Mouse (Mus musculus) lung, embryonic 15.5 days (tissue): ENCODE data around the gene Vps37c. TPM values are rescaled to one million over a fixed set of nuclear protein-coding genes. Genes with fewer than 3 reads are reported as not detected.

Source experiments
- ATAC-seq: fragments of 200-750 bp; cut with Nextera tagmentation; 2 replicates; pipeline ENCODE4 v1.8.0; 2017; ENCODE audit warnings: moderate number of reproducible peaks, borderline replicate concordance; ENCODE audit not compliant: low FRiP score, low TSS enrichment; ENCODE audit errors: extremely low read depth
- H3K27ac ChIP-seq: fragments of 300-500 bp; sonication (generic); 2 replicates; pipeline ENCODE4 v1.5.1; 2015; ENCODE audit warnings: moderate library complexity, mild to moderate bottlenecking, inconsistent platforms
- H3K27me3 ChIP-seq: fragments of 300-500 bp; sonication (generic); 2 replicates; pipeline ENCODE4 v1.6.1; 2015; ENCODE audit warnings: inconsistent platforms
- H3K36me3 ChIP-seq: fragments of 300-500 bp; sonication (generic); 2 replicates; pipeline ENCODE4 v1.6.1; 2015; ENCODE audit warnings: inconsistent platforms
- H3K4me1 ChIP-seq: fragments of 300-500 bp; sonication (generic); 2 replicates; pipeline ENCODE4 v1.6.1; 2015; ENCODE audit warnings: inconsistent platforms
- H3K4me2 ChIP-seq: fragments of 300-500 bp; sonication (generic); 2 replicates; pipeline ENCODE4 v1.6.1; 2015; ENCODE audit warnings: inconsistent platforms, mild to moderate bottlenecking, moderate library complexity
- H3K4me3 ChIP-seq: fragments of 300-500 bp; sonication (generic); 2 replicates; pipeline ENCODE4 v1.5.1; 2015; ENCODE audit warnings: mild to moderate bottlenecking, inconsistent platforms
- H3K9ac ChIP-seq: fragments of 300-500 bp; sonication (generic); 2 replicates; pipeline ENCODE4 v1.6.1; 2015; ENCODE audit warnings: inconsistent platforms
- H3K9me3 ChIP-seq: fragments of 300-500 bp; sonication (generic); 2 replicates; pipeline ENCODE4 v1.6.1; 2016; ENCODE audit warnings: inconsistent platforms
- WGBS: fragments of 180-500 bp; shearing (Covaris S2); methylation state at CpG from one replicate; pipeline ENCODE4 v1.1.7; 2015; 5-methylcytosine and 5-hydroxymethylcytosine counted together
- polyA plus RNA-seq: library from polyadenylated mRNA; unstranded; fragments of >200 nt; fragmentation: Nextera tagmentation; extraction: Ambion mirVana; gene quantifications from 2 replicates; pipeline ENCODE4 v1.2.1, GENCODE M21; 2015

Vps37c gene
- polyA plus RNA-seq, 1 experiment from 2014 or later: 33.4 TPM

- no peak overlapping the region for H3K4me3 ChIP-seq
- H3K4me1 ChIP-seq: peaks cover 27% of the 10 kb centered on the region
- H3K4me2 ChIP-seq: no peak overlapping the region
- H3K9me3 ChIP-seq: no peaks in the 10 kb centered on the region
- no peaks in the 10 kb centered on the region for H3K27me3 ChIP-seq
- no peak overlapping the region for H3K9ac ChIP-seq
- ATAC-seq: no peak
- 91% methylated on average over 4 of the region's 4 CpGs for WGBS
- H3K27ac ChIP-seq: no peak overlapping the region
- no peaks in the 10 kb centered on the region for H3K36me3 ChIP-seq
Measured at GRCm38 (mm10) chr19:10691121-10691520, 2.6 kb downstream of the Vps37c start.

GRCm38 (mm10) chr19:10691660-10692059 lies 3.1 kb downstream of the Vps37c start:
- peaks cover 27% of the 10 kb centered on the region for H3K4me1 ChIP-seq
- no peak overlapping the region for H3K4me2 ChIP-seq
- ATAC-seq: no peak
- no peak overlapping the region for H3K4me3 ChIP-seq
- H3K9ac ChIP-seq: no peak overlapping the region
- H3K36me3 ChIP-seq: no peaks in the 10 kb centered on the region
- no peaks in the 10 kb centered on the region for H3K27me3 ChIP-seq
- WGBS: 62% methylated on average over 3 of the region's 3 CpGs
- H3K27ac ChIP-seq: no peak overlapping the region
- H3K9me3 ChIP-seq: no peaks in the 10 kb centered on the region

DNA sequence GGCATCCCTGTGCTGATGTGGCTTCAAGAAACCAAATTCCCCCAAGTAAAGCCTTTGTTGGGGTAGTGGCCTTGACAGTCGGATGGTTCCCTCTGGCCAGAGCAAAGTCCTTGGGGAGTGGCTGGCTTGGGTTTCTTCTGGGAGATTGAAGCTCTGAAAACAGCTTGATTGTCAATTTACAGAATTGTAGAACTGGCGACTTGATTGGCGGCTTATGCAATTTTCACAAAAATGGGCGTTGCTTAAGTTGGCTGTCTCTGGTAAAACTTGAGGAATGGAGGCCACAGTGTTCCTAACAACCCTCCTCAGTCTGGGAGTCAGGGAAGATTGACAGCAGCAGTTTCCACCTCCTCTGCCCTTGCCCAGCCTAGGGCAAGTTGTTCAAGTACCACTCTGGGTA lies 3.8 kb downstream of the Vps37c start:
- H3K4me3 ChIP-seq: no peak overlapping the region
- peaks cover 33% of the 10 kb centered on the region for H3K4me1 ChIP-seq
- 93% methylated on average over 4 of the region's 4 CpGs for WGBS
- no peak overlapping the region for H3K9ac ChIP-seq
- H3K4me2 ChIP-seq: no peak overlapping the region
- H3K9me3 ChIP-seq: no peaks in the 10 kb centered on the region
- H3K27ac ChIP-seq: no peak overlapping the region
- no peak for ATAC-seq
- no peaks in the 10 kb centered on the region for H3K36me3 ChIP-seq
- H3K27me3 ChIP-seq: no peaks in the 10 kb centered on the region

GRCm38 (mm10) chr19:10693926-10694682 lies 5.6 kb downstream of the Vps37c start:
- peaks cover 44% of the 10 kb centered on the region for H3K4me1 ChIP-seq
- no peak overlapping the region for H3K4me3 ChIP-seq
- H3K9me3 ChIP-seq: no peaks in the 10 kb centered on the region
- no peaks in the 10 kb centered on the region for H3K36me3 ChIP-seq
- H3K4me2 ChIP-seq: no peak overlapping the region
- no peaks in the 10 kb centered on the region for H3K27me3 ChIP-seq
- ATAC-seq: no peak
- no peak overlapping the region for H3K9ac ChIP-seq
- H3K27ac ChIP-seq: no peak overlapping the region
- 78% methylated on average over 10 of the region's 10 CpGs for WGBS

- no peak overlapping the region for H3K4me2 ChIP-seq
- H3K4me1 ChIP-seq: peaks cover 42% of the 10 kb centered on the region
- H3K9ac ChIP-seq: no peak overlapping the region
- no peak overlapping the region for H3K4me3 ChIP-seq
- WGBS: 52% methylated on average over 7 of the region's 7 CpGs
- H3K36me3 ChIP-seq: no peaks in the 10 kb centered on the region
- peak overlapping the region; percentile 36; the same call in 1 of the 2 replicates for H3K27ac ChIP-seq
- no peak for ATAC-seq
- no peaks in the 10 kb centered on the region for H3K9me3 ChIP-seq
- no peaks in the 10 kb centered on the region for H3K27me3 ChIP-seq
Measured at GRCm38 (mm10) chr19:10695801-10696200, 7.3 kb downstream of the Vps37c start.

DNA sequence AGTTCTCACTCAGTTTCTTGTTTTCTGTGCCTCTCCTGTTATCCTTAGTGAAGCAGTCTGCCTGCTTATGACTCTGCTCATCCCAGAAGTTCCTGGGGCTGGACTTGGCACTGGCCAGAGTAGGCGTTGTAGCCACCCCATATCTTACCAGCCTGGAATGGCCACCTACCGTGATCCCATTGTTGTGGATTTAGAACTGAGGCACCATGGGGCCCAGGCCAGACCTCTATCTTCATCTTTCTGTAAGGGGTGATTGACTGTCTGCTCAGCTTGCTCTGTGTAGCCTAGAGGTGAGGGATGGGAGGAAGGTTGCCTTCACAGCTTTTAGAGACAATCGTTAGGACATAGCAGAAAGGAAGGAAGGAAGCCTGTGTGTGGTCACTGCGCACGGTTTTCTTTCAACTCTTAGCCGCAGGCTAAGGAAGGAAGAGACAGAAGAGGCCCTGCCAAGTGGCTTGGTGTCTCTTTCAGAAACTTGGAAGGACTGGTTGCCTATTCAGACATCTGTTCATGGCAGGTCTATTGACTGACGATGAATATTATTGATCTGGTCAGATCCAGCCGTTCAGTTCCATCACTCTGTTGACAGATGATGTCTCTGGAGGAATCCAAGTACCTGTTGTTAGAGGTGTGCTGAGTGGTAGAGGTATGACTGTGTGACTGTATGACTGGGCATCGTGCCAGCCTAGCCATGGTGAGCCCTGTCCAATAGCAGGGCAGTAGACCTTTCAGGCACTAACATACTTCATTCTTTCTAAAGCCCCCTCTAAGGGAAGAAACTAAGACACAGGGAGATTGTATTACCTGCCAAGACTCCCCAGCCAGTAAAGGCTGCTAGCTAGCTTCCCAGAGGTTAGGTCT lies 9.8 kb downstream of the Vps37c start:
- Histone ChIP-seq H3K36me3 (no peaks in the 10 kb centered on the region), H3K9me3 (no peaks in the 10 kb centered on the region), H3K27me3 (no peaks in the 10 kb centered on the region), H3K4me2 (no peak overlapping the region), H3K27ac (peak overlapping the region; percentile 76), H3K9ac (no peak overlapping the region), H3K4me1 (peaks cover 48% of the 10 kb centered on the region), H3K4me3 (no peak overlapping the region)
- 54% methylated on average over 9 of the region's 9 CpGs for WGBS
- ATAC-seq: no peak

GRCm38 (mm10) chr19:10699851-10700250 lies 11.3 kb downstream of the Vps37c start:
- Histone ChIP-seq H3K36me3 (no peaks in the 10 kb centered on the region), H3K4me2 (no peak overlapping the region; the same call in 1 of the 2 replicates), H3K27me3 (no peaks in the 10 kb centered on the region), H3K9me3 (no peaks in the 10 kb centered on the region), H3K4me1 (peaks cover 48% of the 10 kb centered on the region), H3K27ac (peak overlapping the region; percentile 76), H3K9ac (no peak overlapping the region), H3K4me3 (no peak overlapping the region)
- 24% methylated on average over 9 of the region's 9 CpGs for WGBS
- ATAC-seq: peak; percentile 19; the same call in 1 of the 2 replicates

DNA sequence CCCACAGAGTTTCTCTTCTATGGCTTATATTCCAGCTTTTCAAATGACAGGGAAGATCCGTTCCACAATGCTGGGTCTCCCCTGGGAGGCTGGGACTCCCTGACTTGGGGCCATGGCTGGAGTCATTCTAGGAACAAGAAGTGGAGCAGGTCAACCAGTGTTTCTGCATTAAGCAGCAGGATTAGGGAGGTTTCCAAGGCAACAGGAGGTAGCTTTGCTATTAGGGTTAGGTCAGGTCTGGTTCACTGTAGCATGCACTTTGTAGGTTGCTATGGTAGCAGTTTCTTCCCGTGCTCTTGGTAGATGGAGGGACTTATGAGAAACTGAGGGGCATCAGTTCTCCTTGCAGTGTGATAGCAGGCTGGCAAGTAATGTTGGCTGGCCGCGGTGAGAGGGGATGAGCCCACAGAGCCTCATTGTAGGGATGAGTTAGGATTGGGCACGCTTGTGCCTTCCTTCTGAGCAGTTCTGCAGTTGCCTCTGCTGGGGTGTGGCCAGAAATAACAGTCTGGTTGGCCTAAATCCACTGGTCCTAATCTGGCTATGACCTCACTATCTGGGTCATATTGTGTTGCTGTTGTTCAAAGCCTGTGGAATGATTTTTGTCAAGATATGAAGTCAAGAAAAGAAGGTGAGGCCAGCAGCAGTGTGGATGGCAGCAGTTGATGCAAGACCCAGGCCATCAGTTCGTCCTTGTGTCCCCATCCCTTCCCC lies 12.6 kb downstream of the Vps37c start:
- Histone ChIP-seq H3K4me2 (no peak overlapping the region), H3K9me3 (no peaks in the 10 kb centered on the region), H3K4me3 (no peak overlapping the region), H3K27ac (no peak overlapping the region), H3K4me1 (peaks cover 44% of the 10 kb centered on the region), H3K27me3 (no peaks in the 10 kb centered on the region), H3K36me3 (no peaks in the 10 kb centered on the region), H3K9ac (no peak overlapping the region)
- ATAC-seq: no peak
- WGBS: 61% methylated on average over 6 of the region's 6 CpGs

- Histone ChIP-seq H3K4me3 (no peak overlapping the region), H3K36me3 (peaks cover 5% of the 10 kb centered on the region; the same call in 1 of the 2 replicates), H3K27me3 (no peaks in the 10 kb centered on the region), H3K4me1 (peaks cover 41% of the 10 kb centered on the region), H3K27ac (no peak overlapping the region), H3K9me3 (no peaks in the 10 kb centered on the region), H3K9ac (no peak overlapping the region), H3K4me2 (no peak overlapping the region)
- WGBS: 72% methylated on average over 8 of the region's 8 CpGs
- ATAC-seq: no peak
Measured at GRCm38 (mm10) chr19:10702125-10702524, 13.6 kb downstream of the Vps37c start.

GRCm38 (mm10) chr19:10703470-10703869 lies 14.9 kb downstream of the Vps37c start:
- no peaks in the 10 kb centered on the region for H3K27me3 ChIP-seq
- 83% methylated on average over 8 of the region's 8 CpGs for WGBS
- ATAC-seq: no peak
- peaks cover 17% of the 10 kb centered on the region; the same call in 1 of the 2 replicates for H3K36me3 ChIP-seq
- no peak overlapping the region for H3K4me2 ChIP-seq
- H3K9me3 ChIP-seq: no peaks in the 10 kb centered on the region
- no peak overlapping the region for H3K9ac ChIP-seq
- no peak overlapping the region for H3K4me3 ChIP-seq
- H3K27ac ChIP-seq: no peak overlapping the region
- H3K4me1 ChIP-seq: peaks cover 28% of the 10 kb centered on the region

DNA sequence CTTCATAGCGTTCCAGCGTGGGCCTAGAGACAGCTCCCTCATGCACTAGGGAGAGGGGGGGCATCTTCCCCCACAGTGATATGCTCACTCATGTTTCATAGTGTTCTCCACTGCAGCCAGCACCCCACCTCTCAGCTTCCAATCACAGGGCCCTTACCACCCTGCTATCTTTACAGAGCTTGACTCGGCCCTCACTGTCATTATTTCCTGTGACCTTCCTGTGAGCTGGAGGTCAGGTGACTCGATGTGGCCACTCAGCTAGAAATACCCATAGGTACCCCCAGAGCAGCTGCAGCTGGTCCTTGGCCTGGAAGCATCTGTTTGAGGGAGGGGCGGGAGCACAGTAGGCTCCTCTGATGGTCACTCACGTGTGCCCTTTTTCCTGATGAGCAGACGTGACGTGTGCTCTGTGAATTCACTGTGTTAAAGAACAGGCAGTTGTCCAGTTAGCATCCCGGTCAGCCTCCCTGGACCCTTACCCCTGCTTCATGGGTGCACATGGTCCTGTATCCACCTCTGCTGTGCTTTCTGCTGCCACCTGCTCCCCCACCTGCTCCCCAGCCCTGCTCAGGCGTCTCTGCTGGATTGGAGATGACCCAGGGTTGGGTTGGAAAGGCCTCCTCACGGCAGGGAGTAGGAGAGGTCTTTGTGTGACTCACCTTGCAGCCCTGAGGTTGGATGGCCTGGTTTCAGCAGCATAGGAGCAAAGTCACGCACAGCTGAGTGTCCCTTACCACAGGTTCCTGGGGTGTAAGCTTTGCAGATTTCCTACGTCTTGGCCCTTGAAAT lies 18.7 kb downstream of the Vps37c start:
- WGBS: 74% methylated on average over 13 of the region's 13 CpGs
- Histone ChIP-seq H3K4me1 (peaks cover 10% of the 10 kb centered on the region), H3K36me3 (peaks cover 37% of the 10 kb centered on the region), H3K9me3 (no peaks in the 10 kb centered on the region), H3K9ac (no peak overlapping the region), H3K4me2 (no peak overlapping the region), H3K27me3 (no peaks in the 10 kb centered on the region), H3K27ac (no peak overlapping the region), H3K4me3 (no peak overlapping the region)
- no peak for ATAC-seq
